Mouse (Mus musculus): ENCODE measurements around the gene Cyp2s1.

The Cyp2s1 gene

GRCm38 (mm10) chr7:25781937-25782610 is 34.6 kb downstream of the Cyp2s1 start:
- DNase-seq (ENCODE audit: low read depth, low spot score): no peak

- DNase-seq (ENCODE audit: low read depth, low spot score): no peak
Observed at GRCm38 (mm10) chr7:25781321-25781936, 35.3 kb downstream of the Cyp2s1 start.

- DNase-seq (ENCODE audit: low read depth, low spot score): no peak
Observed at GRCm38 (mm10) chr7:25780753-25781152, 36.0 kb downstream of the Cyp2s1 start.

- DNase-seq (ENCODE audit: low read depth, low spot score): no peak
Observed at GRCm38 (mm10) chr7:25780021-25780420, 36.7 kb downstream of the Cyp2s1 start.

- DNase-seq (ENCODE audit: low read depth, low spot score): no peak
Observed at GRCm38 (mm10) chr7:25768229-25768628, 48.5 kb downstream of the Cyp2s1 start.

- no peak for DNase-seq (ENCODE audit: low read depth, low spot score)
Observed at GRCm38 (mm10) chr7:25766108-25766507, 50.6 kb downstream of the Cyp2s1 start.

- DNase-seq (ENCODE audit: low read depth, low spot score): no peak
Observed at GRCm38 (mm10) chr7:25764221-25764620, 52.5 kb downstream of the Cyp2s1 start.

GRCm38 (mm10) chr7:25763678-25764077 is 53.0 kb downstream of the Cyp2s1 start:
- no peak for DNase-seq (ENCODE audit: low read depth, low spot score)

GRCm38 (mm10) chr7:25761354-25761753 is 55.4 kb downstream of the Cyp2s1 start:
- no peak for DNase-seq (ENCODE audit: low read depth, low spot score)

- DNase-seq (ENCODE audit: low read depth, low spot score): peak; percentile 46
Observed at GRCm38 (mm10) chr7:25756011-25756410, 60.7 kb downstream of the Cyp2s1 start.

GRCm38 (mm10) chr7:25755468-25755833 is 61.3 kb downstream of the Cyp2s1 start:
- no peak for DNase-seq (ENCODE audit: low read depth, low spot score)

- DNase-seq (ENCODE audit: low read depth, low spot score): peak; percentile 92
Observed at GRCm38 (mm10) chr7:25754738-25755467, 61.8 kb downstream of the Cyp2s1 start, which contains the start of gene Hnrnpul1. Hnrnpul1 (minus strand) TSS chr7:25754757.

GRCm38 (mm10) chr7:25754439-25754737 is 62.3 kb downstream of the Cyp2s1 start:
- no peak for DNase-seq (ENCODE audit: low read depth, low spot score)

- no peak for DNase-seq (ENCODE audit: low read depth, low spot score)
Observed at GRCm38 (mm10) chr7:25753643-25754438, 62.9 kb downstream of the Cyp2s1 start.

- no peak for DNase-seq (ENCODE audit: low read depth, low spot score)
Observed at GRCm38 (mm10) chr7:25753076-25753475, 63.6 kb downstream of the Cyp2s1 start.
